Mouse (Mus musculus): ENCODE measurements around the gene Rccd1. TPM values are rescaled to one million over a fixed set of nuclear protein-coding genes. Genes with fewer than 3 reads are reported as not detected.
"Not testable (repeated sequence)": the region's sequence is repeated elsewhere in the genome, so short reads cannot be mapped to it uniquely, and the experiment has no call there.

The Rccd1 gene
- total RNA-seq, 1 experiment from 2014 or later: 19.0 TPM

DNA sequence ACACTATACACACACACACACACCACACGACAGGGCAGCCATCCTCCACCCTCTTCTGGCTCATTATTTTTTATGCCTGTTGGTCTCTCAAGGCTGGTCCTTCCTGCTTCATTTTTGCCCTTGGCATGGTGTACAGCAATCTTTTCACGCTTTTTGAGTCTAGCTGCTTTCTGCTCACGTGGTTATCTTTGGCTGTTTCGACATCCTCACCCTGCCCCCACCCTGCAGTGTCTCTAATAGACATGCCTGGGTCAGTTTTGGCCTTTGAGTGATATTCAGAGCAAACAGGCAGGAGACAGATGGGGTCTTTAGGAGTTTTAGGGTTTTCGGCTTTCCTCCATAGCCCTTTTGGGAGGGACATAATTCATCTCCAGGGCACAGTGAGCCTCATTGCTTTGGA lies 22.6 kb upstream of the Rccd1 start:
- ATAC-seq (replicated peaks; ENCODE audit: low read depth, poor library complexity, severe bottlenecking): no peak

DNA sequence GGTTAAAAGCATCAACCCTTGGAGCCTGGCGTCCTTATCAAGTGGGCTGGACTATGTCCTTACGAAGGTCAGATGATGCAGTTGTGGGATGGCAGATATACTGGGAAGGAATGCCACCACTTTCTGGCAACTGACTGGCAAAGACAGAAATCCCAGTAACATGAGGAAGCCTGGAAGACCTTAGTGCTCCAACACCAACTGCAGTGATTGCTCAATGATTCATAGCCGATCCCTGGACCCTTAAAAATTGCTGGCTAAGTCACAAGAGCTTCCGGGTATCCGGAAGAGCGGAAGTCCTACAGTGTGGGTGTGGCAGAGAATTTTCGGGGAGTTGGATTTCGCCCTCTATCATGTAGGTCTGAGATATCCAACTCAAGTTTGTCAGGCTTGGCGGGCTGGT lies 21.9 kb upstream of the Rccd1 start:
- no peak for ATAC-seq (replicated peaks; ENCODE audit: low read depth, poor library complexity, severe bottlenecking)

DNA sequence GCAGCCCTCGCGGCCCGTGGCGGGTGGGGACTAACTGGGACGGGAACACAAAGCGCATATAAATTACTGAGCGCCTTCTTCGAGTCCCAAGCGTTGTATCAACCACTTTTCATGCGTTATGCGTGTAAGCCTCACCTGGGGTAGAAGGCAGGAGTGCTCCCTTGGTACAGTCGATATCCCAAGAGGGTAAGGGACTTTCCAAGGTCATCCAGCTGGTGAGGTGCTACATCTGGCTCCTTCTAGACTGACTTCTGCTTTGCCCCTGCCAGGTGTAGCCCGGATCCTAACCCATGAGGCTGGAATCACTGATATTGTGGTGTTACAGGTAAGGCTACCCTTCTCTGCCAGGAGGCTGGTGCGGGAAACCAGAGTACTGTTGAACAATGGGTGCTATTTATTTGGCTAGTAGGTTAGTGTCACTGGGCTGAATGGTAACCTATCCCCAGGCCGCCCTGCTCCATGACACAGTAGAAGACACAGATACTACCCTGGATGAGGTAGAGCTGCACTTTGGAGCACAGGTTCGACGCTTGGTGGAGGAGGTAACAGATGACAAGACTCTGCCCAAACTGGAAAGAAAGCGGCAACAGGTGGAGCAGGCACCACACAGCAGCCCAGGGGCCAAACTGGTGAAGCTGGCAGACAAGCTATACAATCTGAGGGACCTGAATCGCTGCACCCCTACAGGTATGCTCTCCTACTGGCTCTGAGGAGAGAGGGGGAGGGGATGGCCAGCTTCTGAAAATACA lies 19.2 kb upstream of the Rccd1 start:
- ATAC-seq (replicated peaks; ENCODE audit: low read depth, poor library complexity, severe bottlenecking): no peak

DNA sequence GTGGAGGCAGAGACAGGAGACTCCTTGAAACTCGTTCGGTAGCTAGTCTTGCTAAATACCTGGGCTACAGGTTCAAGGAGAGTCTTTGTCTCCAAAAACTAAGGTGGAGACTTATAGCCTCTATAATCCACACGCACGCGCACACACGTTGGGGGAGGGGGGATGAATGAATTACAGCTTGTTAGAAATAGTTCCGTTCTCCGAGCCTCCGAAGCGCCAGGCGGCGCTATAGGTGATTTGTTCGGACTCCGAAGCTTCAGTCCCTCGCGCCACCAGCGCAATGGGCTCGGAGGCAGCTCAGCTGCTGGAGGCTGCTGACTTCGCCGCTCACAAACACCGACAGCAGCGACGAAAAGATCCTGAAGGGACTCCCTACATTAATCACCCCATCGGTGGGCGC lies 18.6 kb upstream of the Rccd1 start, which contains the start of gene Hddc3:
Gene Hddc3 (plus strand): TSS at position 247 of the 400 bp plus-strand sequence.
- peak; percentile 64 for ATAC-seq (replicated peaks; ENCODE audit: low read depth, poor library complexity, severe bottlenecking)

DNA sequence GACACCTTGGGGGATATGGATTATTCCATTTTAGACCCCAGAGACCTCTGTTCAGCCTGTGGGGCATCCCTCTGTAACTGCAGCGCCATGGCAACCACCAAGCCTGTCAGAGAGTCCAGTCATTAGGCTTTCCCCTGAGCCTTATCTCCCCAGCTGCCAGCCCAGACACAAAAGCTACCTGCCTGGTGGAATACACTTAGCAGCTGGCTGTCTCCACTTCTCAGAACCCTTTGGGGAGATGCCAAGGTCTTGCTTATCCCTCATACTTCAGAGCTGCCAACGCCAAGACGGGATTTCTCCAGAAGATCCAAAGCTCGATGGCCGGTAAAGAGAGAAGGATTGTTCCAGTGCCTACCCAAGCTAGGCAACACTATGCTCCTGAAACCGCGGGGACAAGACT lies 17.5 kb upstream of the Rccd1 start:
- no peak for ATAC-seq (replicated peaks; ENCODE audit: low read depth, poor library complexity, severe bottlenecking)

DNA sequence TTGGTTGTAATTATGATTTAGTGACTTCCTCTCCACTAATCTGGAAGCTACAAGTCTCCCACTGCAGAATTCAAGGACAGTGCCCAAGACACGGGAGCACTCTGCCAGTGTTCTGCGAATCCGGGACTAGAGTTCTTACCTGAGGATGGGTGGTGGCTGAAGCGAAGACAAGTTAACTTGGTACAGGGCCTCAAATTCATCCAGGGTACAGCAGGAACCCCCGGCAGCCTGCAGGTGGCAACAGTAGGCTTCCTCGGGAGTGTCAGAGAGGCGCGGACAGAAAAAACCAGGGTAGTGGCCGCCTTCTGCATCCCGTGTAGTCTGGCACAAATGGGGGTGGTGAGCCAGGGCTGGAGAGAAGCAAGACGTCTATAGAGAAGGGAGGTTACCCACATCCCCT lies 16.5 kb upstream of the Rccd1 start, which contains the start of gene Unc45a:
Gene Unc45a (minus strand): TSS at position 213 of the 400 bp plus-strand sequence.
- peak; percentile 64 for ATAC-seq (replicated peaks; ENCODE audit: low read depth, poor library complexity, severe bottlenecking)

DNA sequence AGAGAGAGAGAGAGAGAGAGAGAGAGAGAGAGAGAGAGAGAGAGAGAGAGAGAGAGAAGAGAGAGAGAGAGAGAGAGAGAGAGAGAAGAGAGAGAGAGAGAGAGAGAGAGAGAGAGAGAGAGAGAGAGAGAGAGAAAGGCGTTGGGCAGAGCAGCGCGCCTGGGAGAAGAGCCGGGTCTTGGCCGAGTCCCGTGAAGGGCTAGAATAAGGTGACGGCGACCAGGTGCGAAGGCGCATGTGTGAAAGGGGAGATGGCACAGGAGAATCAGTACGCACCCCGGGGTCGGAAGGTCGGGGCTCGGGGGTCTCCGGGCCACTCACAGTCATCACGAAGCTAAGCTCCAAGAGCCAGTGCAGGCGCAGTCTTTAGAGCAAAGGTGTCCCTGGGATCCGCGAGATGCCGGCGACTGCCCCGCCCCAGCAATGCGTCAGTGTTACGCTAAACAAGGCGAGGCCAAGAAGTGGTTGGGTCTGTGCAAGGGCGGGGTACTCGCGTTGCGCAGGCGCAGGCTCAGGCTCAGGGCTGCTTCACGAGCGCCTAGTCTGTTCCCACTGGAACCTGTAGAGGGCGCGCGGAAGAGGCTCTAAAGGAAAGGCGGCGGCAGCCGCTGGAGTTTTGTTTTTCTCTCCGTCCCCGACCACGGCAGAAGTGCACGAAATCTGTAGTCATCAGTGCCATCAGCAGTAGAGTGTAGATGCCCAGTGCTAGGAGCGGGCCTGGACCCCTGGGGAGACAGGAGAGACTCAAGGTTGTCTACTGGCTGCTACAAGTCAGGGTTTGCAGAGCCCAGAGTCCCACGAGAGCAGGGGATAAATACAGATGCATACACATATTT lies 15.8 kb upstream of the Rccd1 start:
- ATAC-seq (replicated peaks; ENCODE audit: low read depth, poor library complexity, severe bottlenecking): peak; percentile 84

DNA sequence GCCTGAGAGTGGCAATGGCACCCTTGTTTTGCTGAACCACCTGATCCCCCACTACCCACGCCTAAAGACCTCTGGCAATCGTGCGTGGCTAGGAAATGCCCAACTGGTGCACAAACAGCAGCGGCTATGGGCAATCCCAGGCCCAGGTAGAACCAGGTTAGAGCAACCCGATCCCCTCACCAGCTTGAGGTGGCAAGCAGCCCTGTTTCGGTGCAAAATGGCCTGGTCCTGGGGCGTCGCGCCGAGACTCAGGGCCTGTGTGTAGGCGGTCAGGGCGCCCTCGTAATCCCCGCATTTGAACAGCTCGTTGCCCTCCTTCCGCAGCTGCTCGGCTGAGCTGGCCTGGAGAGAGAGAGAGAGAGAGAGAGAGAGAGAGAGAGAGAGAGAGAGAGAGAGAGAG lies 15.1 kb upstream of the Rccd1 start:
- no peak for ATAC-seq (replicated peaks; ENCODE audit: low read depth, poor library complexity, severe bottlenecking)

DNA sequence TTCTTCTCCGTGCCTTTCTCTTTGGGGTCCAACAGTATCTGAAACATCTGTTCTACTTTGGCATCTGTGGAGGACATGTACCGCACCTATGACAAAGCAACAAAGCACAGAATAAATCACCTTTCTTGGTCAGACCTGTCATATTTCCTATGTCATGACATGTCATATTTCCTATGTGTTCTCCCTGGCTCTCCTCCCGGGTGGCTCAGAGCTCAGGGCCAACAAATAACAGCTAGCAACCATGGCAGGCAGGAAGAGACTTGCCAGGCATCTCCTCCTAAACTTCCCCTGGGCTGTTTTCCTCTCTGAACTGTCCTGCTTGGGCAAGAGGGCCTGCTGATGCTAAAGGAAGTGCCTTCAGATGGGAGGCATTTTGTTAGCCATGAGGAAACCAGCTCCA lies 12.7 kb upstream of the Rccd1 start:
- no peak for ATAC-seq (replicated peaks; ENCODE audit: low read depth, poor library complexity, severe bottlenecking)

DNA sequence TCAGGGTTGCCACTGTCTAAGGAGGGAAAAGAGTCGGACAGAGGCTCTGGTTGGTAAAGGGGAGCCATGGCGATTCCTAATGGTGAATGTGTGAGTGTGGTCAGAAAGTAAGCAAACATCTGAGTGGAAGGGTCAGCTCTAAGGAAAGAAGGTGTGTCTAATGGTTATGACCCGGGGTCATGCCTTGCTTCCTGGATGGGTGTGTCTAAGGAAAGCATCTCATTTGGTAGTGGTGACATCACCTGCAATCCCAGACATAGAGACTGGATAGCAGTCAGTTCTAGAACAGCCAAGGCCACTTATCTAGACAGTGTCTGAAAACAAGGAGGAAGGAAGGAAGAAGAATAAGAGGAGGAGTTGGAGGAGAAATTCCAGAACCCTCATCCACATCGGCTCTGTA lies 10.6 kb upstream of the Rccd1 start:
- no peak for ATAC-seq (replicated peaks; ENCODE audit: low read depth, poor library complexity, severe bottlenecking)

DNA sequence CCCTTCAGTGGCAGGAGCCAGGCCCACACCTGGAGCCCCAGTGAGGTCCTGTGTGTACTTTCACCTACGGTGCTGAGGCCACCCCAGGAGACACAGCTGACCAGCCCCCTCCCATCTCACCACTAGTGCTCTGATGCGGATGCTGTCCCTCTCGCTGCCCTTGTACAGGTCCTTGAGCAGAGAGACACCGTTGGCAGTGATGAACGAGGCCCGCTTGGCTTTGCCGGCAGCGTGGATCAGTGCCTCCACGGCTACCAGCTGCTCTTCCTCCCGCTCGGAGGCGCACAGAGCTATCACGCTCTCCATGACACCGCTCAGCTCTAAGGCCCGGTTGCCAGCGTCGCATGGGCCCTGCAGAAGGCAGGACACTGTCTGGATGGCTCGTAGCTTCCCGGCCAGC lies 7.2 kb upstream of the Rccd1 start:
- no peak for ATAC-seq (replicated peaks; ENCODE audit: low read depth, poor library complexity, severe bottlenecking)

DNA sequence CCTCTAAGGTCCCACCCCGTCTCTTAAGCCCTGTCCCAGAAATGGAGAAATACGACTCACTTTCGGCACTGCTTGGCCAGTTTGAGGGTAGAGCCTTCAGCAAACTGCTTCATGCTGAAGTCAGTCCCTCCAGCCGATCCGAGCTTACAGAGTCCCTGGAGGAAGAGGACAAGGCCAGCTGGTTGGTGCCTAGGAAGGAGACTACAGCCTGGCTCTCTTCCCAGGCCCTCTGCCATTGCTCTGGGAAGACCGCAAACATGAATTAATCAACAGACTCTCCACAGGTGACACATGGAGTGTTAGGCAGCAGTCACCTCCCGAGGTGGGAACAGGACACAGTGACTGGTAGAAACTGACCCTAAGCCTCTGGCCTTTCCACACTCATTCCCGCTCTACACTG lies 6.0 kb upstream of the Rccd1 start:
- no peak for ATAC-seq (replicated peaks; ENCODE audit: low read depth, poor library complexity, severe bottlenecking)

DNA sequence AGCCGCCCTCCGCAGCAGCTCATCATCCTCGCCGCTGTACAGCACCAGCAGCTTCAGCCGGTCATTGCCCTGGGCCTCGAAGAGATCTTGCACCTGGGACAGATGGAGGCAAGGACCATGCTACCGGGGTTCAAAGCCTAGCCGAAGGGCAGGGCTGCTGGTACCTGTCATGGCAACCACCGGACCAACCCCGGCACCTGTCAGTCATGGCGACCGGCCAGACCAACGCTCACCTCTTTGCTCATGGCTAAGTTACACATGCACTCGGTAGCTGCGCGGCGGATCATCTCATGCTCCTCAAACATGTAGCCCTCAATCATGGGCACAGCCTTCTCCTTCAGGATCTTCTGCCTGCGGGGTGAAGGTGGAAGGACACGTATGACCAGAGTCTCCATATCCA lies 1.8 kb upstream of the Rccd1 start:
- no peak for ATAC-seq (replicated peaks; ENCODE audit: low read depth, poor library complexity, severe bottlenecking)

DNA sequence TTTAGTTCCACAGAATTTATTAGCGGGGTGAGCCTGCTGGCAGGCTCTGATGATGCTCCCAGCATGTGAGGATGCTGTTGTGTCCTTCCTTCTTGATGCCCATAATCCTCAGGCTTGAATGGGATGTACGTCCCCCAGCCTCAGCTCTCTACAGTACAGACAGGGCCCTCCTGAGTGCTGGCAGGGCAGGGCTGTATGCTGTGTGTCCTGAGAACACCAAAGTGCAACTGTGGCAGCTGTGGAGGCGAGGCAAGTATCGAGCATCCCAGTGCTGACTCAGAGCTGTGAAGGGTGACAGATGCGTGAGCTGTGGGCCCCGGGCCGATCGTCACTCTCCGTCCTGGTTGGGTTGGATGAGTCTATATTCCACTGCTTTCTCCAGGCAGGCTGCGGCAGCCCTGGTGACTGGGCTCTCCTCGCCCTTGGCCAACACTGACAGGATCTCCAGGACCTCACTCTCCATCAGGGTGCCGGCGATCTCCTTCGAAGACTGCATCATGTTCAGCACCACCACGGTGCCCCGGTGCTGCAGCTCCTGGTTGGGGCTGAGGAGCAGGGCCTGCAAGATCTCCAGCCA lies 1.1 kb upstream of the Rccd1 start:
- ATAC-seq (replicated peaks; ENCODE audit: low read depth, poor library complexity, severe bottlenecking): no peak

DNA sequence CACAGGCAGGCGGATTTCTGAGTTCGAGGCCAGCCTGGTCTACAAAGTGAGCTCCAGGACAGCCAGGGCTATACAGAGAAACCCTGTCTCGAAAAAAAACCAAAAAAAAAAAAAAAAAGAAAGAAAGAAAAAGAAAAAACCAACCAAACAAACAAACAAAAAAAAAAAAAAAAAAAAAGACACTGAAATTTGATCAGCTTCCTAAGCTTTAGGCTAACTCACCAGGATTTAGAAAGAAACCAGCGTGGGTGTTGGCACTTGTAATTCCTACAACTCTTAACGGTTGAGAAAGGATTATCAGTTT lies 514 bp upstream of the Rccd1 start:
- not testable (repeated sequence) for ATAC-seq (replicated peaks; ENCODE audit: low read depth, poor library complexity, severe bottlenecking)

DNA sequence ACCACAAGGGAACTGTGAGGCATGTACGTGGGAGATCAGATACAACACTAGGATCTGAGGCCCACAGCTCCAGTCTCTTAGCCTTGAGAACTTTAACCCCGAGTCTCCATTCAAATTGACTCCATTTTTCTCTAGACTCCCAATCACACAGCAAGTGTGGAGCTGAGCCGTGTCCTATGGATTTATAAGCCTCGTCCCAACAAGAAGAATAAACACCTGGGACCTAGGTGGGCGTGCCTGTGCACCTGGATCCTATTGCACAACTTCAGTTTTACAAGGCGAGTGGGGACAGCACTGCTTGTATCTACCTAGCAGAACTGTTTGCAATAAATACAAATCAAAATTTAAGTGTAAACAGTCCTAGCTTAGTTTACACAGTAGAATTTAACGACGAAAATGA lies 918 bp downstream of the Rccd1 start:
- no peak for ATAC-seq (replicated peaks; ENCODE audit: low read depth, poor library complexity, severe bottlenecking)

DNA sequence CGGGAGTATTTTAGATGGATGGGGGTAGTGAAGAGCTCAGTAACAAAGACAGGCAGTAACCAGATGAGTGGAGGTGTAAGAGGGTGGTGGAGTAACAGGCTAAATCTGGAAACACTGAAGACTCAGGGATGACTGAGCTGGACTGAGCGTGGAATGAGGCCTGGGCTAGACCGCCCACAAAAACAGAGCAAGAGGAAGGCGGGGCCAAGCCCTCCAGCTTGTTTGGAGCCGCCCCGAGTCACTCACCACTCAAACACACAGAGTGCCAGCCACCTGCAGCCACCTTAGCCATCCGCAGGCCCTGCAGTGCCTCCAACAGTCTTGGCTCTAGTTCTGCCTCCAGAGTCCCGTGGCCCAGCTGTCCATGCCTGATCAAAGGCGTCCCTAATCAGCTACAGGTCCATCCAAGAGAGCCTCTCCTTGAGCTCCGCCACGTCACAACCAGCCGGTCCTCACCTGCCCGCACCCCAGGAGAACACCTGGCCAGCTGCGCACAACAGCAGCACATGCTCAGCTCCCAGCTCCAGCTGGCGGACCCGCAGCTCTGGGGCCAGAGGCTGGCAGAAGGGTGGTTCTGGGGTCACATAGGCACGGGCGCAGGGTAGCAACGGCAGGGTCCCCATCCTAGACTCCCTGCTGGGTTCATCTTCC lies 4.3 kb downstream of the Rccd1 start:
- ATAC-seq (replicated peaks; ENCODE audit: low read depth, poor library complexity, severe bottlenecking): no peak

DNA sequence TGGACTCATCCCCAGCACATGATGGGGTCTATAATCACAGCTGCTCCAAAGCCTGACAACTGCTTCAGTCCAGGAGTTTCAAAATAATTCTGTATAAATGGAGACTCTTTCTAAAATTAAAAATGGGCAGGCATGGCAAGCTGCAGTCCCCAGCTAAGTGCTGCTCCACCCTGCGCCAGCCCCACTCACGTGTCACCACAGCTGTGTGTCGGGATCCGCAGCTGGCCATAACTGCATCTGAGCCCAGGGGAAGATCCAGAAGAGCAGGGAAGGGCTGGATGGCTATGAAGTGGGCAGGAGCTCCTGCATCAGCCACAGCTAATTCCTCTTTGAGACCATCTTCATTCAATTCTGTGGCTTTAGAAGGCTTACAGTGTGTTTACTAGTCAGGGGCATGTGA lies 5.6 kb downstream of the Rccd1 start:
- no peak for ATAC-seq (replicated peaks; ENCODE audit: low read depth, poor library complexity, severe bottlenecking)

DNA sequence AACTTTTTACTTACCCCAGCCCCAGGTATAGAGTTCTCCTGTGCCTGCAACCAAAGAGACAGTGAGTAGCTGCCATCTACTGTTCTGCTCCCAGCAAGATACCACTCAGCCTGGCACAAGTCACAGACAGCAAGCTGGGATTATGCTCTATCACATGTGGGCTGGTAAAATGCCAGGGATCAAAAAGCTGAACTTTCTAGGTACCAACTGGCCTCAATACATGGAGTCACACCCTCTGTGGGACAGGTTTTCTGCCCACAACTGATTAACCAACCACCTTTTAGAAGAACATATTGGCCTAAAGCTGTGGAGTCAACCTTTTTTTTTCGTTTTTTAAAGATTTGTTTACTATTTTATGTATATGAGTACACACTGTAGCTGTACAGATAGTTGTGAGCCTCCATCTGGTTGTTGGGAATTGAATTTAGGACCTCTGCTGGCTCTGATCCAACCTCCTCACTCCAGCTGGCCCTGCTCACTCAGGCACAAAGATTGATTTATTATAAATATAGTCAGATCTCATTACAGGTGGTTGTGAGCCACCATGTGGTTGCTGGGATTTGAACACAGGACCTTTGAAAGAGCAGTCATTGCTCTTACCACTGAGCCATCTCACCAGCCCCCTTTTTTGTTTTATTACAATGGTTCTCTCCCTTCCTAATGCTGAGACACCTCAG lies 6.7 kb downstream of the Rccd1 start:
- ATAC-seq (replicated peaks; ENCODE audit: low read depth, poor library complexity, severe bottlenecking): no peak

DNA sequence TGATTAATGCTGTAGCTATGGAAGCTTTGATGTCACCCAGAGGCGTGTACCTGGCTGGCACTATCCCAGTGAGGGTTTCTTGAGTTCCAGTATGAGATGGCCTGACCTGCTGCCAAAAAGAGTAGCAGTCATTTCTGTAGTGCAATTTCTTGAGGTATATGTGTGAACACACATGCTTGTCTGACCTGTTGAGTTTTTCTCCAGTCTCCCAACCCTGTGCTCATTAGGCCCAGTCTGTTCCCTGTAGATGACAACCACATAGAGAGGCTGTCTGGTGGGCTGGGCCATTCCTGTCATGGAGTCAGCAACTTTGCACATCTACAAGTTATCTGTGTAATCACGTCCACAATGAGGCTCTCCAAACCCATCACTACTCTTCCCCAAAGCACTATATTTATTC lies 8.5 kb downstream of the Rccd1 start:
- ATAC-seq (replicated peaks; ENCODE audit: low read depth, poor library complexity, severe bottlenecking): no peak
